Mouse (Mus musculus): ENCODE measurements around the gene Nyap1.

DNA sequence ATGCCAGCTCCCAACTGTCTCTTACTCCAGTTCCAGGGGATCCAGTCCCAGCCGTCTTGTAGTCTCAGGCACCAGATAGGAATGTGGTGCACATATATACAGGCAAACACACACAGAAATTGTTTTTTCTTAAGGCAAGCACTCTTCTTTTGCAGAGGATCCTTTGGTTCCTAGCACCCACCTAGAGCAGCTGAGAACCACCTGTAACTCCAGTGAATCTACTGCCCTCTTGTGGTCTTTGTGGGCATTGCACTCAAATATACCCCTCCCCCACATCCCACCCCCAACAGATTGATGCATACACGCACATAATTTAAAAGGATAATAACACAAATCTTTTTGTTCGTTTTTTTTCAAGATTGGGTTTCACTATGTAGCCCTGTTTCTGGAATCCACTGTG lies 24.9 kb upstream of the Nyap1 start:
- no peak for TF ChIP-seq CTCF (IDR thresholded peaks at IDR 0.05; ENCODE audit: control insufficient read depth, insufficient read depth, insufficient read length)
- TF ChIP-seq MAX (IDR thresholded peaks at IDR 0.05) = no peak
- no peak for TF ChIP-seq FOSL1 (IDR thresholded peaks at IDR 0.05; ENCODE audit: insufficient read depth, low read length, poor library complexity, severe bottlenecking)
- no peak for TF ChIP-seq CEBPB (IDR thresholded peaks at IDR 0.05; ENCODE audit: low read depth)
